Mouse (Mus musculus) cerebellum, adult 2 months (tissue): ENCODE data around the gene Elmod2. TPM values are rescaled to one million over a fixed set of nuclear protein-coding genes. Genes with fewer than 3 reads are reported as not detected.
A peak's percentile ranks its signal among the peaks of the same experiment; 100 is the strongest.

Experiments
- DNase-seq, 2 experiments: peaks; one replicate each; pipeline ENCODE4 v3.0.0; 2021
- H3K27ac ChIP-seq: fragments of 200-500 bp; 2 replicates; pipeline ENCODE4 v1.5.1; 2012; ENCODE audit warnings: low read length, control low read depth, inconsistent platforms; ENCODE audit not compliant: insufficient read depth
- H3K27me3 ChIP-seq: fragments of 200-500 bp; 2 replicates; pipeline ENCODE4 v1.6.1; 2012; ENCODE audit warnings: inconsistent platforms, mild to moderate bottlenecking, low read length, moderate library complexity; ENCODE audit not compliant: control insufficient read depth, insufficient read depth
- H3K4me1 ChIP-seq: fragments of 200-500 bp; 2 replicates; pipeline ENCODE4 v1.6.1; 2011; ENCODE audit warnings: low read length; ENCODE audit not compliant: control insufficient read depth, insufficient read depth
- H3K4me3 ChIP-seq: fragments of 200-500 bp; replicated peaks from 2 replicates; pipeline ENCODE3; 2011; ENCODE audit warnings: mild to moderate bottlenecking, low read depth, low read length, control low read depth; ENCODE audit not compliant: insufficient read depth
- CTCF ChIP-seq: fragments of 200-500 bp; IDR thresholded peaks from 2 replicates; pipeline ENCODE4 v1.5.1; 2011; ENCODE audit warnings: low read depth, mild to moderate bottlenecking, control low read depth, low read length, moderate library complexity, borderline replicate concordance; ENCODE audit not compliant: insufficient read depth
- POLR2A ChIP-seq: fragments of 200-500 bp; IDR thresholded peaks from 2 replicates; pipeline ENCODE4 v1.6.1; 2011; ENCODE audit warnings: low read length, control low read depth, borderline replicate concordance; ENCODE audit not compliant: insufficient read depth
- WGBS: fragments of 180-500 bp; shearing (Covaris S2); methylation state at CpG from one replicate; pipeline ENCODE4 v1.1.7; 2018; 5-methylcytosine and 5-hydroxymethylcytosine counted together
- polyA plus RNA-seq: library from polyadenylated mRNA; depleted of rRNA; stranded (reverse); fragments of >200 nt; gene quantifications from 2 replicates; pipeline ENCODE4 v1.2.3, GENCODE M21; 2012

Elmod2 gene
- polyA plus RNA-seq, 1 experiment, result 11.9 TPM

DNA sequence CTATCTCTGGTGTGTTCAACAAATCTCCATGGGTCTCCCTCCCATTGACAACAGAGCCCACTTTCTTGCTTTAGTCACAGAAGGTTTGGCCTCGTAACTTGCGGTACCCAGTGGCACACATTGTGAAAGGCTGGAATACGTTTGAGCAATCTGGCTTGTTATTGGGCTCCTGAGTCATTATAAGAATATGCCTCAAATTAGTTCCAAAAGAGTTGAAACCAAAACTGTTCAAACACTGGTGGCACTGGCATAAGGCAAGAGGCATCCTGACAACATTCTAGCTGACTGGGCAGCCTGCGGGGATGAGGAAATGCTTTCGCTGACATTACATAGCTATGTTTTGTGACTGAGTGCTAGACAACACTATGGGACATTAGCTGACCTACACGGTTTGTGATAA lies 22.4 kb downstream of the Elmod2 start:
- no peak for TF ChIP-seq CTCF
- Histone ChIP-seq H3K27me3 (no peaks in the 10 kb centered on the region), H3K4me3 (no peak overlapping the region), H3K27ac (no peak overlapping the region), H3K4me1 (no peaks in the 10 kb centered on the region)
- WGBS, result 86% methylated on average over 6 of the region's 6 CpGs
- no peak for DNase-seq

DNA sequence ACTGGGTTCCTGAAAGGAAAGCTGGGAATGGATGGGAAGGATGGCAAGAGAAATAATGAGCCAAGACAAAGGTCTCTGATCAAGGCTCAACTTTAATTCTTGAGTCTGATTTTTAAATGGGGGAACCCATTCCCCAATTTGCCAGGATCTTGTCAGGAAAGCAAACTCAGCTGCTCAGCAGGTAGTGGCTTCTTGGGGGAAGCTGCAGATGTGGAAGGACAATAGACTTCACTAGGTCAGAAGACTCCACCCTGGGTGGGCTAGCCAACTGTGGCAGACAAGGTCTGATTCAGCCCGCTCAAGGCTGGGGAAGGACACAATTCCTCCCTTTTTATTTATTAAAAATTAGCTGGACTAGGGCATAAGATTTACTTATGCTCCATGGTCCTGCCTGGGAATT lies 27.3 kb downstream of the Elmod2 start:
- no peaks in the 10 kb centered on the region for H3K4me1 ChIP-seq
- H3K27me3 ChIP-seq, result no peaks in the 10 kb centered on the region
- H3K27ac ChIP-seq, result no peak overlapping the region
- no peak for DNase-seq
- no peak overlapping the region for H3K4me3 ChIP-seq
- TF ChIP-seq CTCF (no peak), POLR2A (no peak)
- WGBS, result 96% methylated on average over 1 of the region's 1 CpGs

DNA sequence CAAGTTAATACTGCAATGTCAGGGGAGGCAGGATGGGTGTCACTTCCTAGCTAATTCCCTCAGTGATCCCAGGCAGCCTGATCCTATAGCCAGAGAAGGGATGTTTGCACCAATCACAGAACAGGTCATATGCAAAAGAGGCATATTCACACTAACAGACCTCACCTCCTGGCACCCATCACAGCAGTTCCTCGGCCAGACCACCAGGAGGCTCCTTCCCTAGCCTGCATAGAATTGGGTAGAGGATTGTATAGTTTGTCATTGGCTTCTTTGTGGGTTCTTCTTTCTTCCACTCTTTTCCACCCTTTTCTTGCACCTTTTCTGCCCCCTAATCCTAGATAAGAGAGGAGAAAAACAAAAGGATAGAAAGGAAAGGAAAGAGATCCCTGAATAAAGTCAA lies 32.2 kb downstream of the Elmod2 start:
- no peak for DNase-seq
- no peak for TF ChIP-seq POLR2A
- TF ChIP-seq CTCF, result no peak
- no peaks in the 10 kb centered on the region for H3K27me3 ChIP-seq
- no peak overlapping the region for H3K27ac ChIP-seq
- H3K4me3 ChIP-seq, result no peak overlapping the region
- WGBS, result 59% methylated on average over 1 of the region's 1 CpGs
- no peaks in the 10 kb centered on the region for H3K4me1 ChIP-seq

DNA sequence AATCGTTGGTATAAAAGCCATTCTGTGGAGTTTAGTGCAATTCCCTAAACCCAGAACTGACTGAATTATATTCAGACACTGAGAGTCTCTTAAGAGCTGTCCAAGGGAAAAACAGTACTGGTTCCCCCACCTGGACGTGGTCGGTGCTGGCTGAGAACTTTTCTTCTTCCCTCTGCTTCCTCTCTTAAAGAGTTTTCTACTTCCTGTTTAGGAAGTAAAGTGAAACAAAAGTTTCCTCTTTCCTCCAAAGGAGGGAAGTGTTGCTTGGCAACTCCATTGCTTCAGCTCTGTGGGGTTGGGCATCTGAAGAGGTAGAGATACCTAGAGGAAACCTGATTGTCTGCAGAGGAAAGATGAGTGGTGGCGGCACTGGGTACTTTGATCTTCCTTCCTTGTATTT lies 34.9 kb downstream of the Elmod2 start:
- 82% methylated on average over 4 of the region's 4 CpGs for WGBS
- H3K27me3 ChIP-seq, result no peaks in the 10 kb centered on the region
- no peak overlapping the region for H3K27ac ChIP-seq
- TF ChIP-seq POLR2A (no peak), CTCF (no peak)
- no peaks in the 10 kb centered on the region for H3K4me1 ChIP-seq
- no peak for DNase-seq
- no peak overlapping the region for H3K4me3 ChIP-seq

DNA sequence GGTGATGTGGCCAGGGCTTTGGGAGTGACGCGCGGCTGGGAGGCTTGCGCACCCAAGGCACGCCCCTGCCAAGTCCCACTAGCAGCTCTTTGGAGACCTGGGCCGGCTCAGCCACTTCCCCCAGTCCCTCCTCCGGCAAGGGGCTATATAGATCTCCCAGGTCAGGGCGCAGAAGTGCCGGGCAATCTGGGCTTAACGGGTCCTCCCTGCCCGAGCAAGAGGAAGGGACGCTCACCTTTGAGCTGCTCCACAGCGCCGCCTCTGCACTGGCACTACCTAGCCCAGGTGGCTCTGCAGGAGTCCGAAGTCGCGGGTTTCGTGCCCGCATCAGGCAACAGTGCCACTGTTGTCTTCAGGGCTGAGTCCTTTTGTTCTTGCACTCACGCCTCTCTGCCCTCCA lies 42.1 kb downstream of the Elmod2 start, which contains the start of gene Ucp1:
Gene Ucp1, plus strand, starts transcription at position 177 of the 400 bp plus-strand sequence.
- Histone ChIP-seq H3K4me3 (no peak within 1 kb of the TSS), H3K27ac (no peak within 1 kb of the TSS), H3K4me1 (peaks cover 4% of the 10 kb centered on the region), H3K27me3 (no peaks in the 10 kb centered on the region)
- DNase-seq, result peak; percentile 13 to 31
- 5% methylated on average over 20 of the region's 20 CpGs for WGBS
- no peak for TF ChIP-seq POLR2A
- TF ChIP-seq CTCF, result no peak

DNA sequence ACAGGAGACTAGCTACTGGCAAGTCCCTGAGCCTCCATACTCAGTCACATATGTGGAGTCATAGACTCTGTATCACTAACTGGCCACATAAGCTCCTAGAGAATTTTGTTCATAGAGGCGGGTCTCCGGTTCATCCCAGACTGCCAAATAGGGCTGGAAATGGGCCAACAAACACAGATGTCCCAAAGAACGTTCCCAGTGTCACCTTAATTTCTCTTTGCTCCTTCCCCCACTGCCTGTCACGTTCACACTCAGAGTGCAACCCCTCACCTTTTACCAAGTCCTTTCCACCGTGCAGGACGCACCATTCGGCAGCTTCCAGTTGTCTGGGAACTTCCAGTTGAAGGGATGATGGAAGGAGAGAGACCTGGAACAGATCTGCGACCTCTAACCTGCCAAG lies 46.9 kb downstream of the Elmod2 start:
- H3K27me3 ChIP-seq, result no peaks in the 10 kb centered on the region
- no peak for TF ChIP-seq POLR2A
- WGBS, result 37% methylated on average over 8 of the region's 8 CpGs
- H3K27ac ChIP-seq, result no peak overlapping the region
- no peak overlapping the region for H3K4me3 ChIP-seq
- no peak for DNase-seq
- H3K4me1 ChIP-seq, result peaks cover 4% of the 10 kb centered on the region

DNA sequence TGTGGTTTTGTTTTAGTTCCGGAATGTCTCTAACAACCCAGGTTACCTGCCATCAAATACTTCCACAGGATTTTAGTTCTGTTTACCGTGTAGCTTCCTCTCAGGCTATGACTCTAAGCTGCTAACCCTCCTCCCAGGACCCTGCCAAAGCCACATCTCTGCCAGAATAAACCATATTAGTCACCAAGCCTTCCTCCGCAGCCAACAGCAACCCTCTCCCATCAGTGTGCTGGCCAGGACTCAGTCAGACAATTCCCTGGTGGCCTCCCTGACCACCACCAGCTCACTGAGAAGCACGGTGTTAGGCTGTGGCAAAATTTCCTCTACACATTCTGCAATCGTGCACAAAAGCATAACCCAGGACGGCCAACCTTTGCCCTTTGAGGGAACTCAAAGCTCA lies 53.9 kb downstream of the Elmod2 start:
- H3K27ac ChIP-seq, result no peak overlapping the region
- H3K4me1 ChIP-seq, result no peaks in the 10 kb centered on the region
- 57% methylated on average over 6 of the region's 6 CpGs for WGBS
- no peak overlapping the region for H3K4me3 ChIP-seq
- DNase-seq, result no peak
- H3K27me3 ChIP-seq, result no peaks in the 10 kb centered on the region
- TF ChIP-seq POLR2A, result no peak
- no peak for TF ChIP-seq CTCF

DNA sequence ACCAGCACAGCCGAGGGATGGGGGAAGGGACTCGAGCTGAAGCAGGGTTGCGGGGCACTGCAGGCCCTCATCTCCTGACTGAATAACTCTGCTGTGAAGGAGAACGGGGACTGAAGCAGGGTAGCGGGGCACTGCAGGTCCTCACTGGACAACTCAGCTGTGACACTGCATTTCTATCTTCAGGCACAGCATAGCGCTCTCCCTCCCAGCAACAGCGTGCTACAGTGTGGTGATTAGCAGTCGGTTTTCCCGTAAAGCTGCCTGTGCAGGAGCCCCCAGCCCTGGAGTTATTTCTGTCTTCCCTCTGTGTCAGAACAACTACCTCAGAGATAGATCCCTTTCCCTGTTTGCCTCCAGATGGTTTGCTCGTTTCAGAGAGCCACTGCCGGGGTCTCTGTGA lies 57.8 kb downstream of the Elmod2 start:
- TF ChIP-seq POLR2A (no peak), CTCF (no peak)
- 72% methylated on average over 11 of the region's 11 CpGs for WGBS
- no peak for DNase-seq
- Histone ChIP-seq H3K27me3 (no peaks in the 10 kb centered on the region), H3K4me3 (no peak overlapping the region), H3K27ac (no peak overlapping the region), H3K4me1 (no peaks in the 10 kb centered on the region)
